Mouse (Mus musculus): ENCODE results near the gene Prdm15. TPM values are rescaled to one million over a fixed set of nuclear protein-coding genes. Genes with fewer than 3 reads are reported as not detected.

The Prdm15 gene
- total RNA-seq (2022): 10 to 100 TPM; 22.0 to 29.2 (median 24.6) TPM

DNA sequence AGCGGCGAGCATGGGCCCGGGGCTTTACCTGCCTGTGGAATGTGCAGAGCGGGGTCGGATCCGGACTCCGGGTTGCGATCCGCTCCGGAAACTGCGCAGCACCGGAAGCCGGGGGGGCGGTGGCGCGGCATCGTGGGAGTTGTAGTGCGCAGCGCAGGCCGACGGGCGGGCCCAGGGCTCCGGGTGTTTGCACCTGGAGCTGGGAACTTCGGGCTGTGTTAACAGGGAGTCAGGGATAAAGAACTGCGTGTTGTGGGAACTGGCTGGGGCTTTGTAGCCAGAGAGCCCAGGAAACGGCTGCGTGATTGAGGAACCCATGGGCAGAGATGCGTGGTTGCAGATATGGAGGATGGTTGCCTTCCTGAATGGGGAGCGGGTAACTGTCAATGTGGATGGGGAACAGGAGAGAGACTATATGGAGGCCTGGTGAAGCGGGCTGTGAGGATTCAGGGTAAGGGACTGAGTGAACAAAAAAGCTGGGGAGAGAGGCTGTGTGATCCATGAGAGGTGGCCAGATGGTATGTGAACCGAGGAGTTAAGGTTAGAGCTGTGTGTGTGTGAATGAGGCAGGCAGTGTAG lies at the start of gene Prdm15:
Gene Prdm15 (minus strand): TSS at position 110 of the 579 bp plus-strand sequence.
- peak; percentile 77 to 86 for DNase-seq (ENCODE audit: low spot score in 2 of 2)

DNA sequence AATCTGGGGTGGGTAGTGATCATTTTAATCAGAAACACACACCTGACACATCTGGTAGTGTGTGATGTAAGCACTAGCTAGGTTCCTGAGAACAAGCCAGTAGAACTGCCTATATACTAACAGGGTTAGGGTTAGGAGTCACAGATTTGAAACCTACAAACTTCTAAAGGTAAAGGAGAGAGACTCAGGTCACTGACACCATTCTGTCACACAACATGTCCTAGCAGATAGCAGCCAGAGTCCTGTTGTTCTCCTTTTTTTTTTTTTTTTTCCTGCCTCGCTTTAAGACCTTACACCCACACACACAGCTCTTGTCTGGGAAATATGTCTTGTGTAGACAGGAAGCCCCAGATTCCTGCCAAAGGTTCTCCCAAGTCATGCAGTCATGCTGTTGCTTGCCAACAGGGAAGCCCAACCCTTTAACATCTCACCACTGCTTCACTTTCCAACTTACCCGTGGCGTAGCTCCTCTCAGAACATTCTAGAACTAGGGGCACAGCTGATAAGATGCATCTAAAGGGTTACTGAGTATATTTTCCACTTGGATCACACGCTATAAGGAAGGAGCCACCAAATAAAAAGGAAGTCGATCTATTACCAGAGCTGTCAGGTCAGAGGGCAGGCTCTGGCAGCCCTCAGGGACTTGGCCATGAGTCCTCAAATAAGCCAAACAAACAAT lies 45.8 kb upstream of the Prdm15 start:
- no peak for DNase-seq (ENCODE audit: low spot score in 2 of 2)

DNA sequence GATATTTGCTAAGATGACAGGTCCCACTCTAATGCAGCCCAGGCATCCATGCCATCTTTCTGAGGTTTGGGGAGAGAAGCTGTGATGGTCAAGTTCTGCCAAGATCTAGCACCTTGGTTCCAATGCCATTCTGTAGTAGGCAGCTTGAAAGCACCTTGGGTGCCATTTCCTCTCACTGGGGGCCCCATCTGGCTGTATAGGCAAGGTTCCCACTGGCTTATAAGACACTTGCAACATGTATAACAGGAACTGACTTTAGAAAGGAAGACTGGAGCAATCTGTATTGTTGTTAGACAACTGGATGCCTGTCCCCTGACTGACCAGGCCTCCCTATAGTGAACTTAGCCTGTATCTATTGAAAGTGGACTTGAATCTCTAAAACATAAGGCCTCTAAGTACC lies 36.1 kb upstream of the Prdm15 start:
- no peak for DNase-seq (ENCODE audit: low spot score in 2 of 2)

DNA sequence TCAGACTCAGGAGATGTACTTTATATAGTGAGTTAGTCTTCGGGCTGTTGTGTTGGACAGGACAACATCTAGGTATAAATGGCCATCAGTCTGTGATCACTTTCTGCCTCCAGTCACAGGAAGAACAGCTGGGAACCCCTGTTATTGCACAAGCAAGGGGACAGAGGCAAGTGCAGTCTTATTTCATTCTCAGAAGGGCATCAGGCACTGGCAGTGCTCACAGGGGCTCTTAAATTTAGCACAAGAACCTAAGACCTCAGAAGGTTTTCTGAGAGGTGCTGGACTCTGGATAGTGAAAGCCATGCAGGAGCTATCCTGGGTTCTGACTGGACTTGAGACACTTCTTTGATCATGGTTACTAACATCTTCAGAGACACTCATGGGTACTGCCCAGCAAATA lies 32.0 kb upstream of the Prdm15 start:
- no peak for DNase-seq (ENCODE audit: low spot score in 2 of 2)

DNA sequence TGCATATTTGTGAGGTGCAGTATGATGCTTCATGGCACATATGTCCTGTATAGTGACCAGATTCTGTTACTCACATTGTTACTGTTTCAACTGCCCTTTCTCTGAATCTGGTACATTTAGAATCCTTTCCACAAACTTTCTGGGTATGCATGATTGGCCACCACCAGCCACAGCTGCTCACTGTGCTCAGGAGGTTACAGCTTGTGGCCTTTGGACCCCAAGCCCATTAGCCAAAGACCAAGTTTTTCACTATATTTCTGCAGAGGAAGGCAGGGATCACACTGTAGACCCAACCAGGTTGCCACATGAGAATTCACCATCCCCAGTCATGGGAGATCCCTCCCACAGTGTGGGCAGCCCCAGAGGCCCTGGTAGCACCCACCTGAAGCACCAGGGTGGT lies 31.2 kb upstream of the Prdm15 start:
- no peak for DNase-seq (ENCODE audit: low spot score in 2 of 2)

DNA sequence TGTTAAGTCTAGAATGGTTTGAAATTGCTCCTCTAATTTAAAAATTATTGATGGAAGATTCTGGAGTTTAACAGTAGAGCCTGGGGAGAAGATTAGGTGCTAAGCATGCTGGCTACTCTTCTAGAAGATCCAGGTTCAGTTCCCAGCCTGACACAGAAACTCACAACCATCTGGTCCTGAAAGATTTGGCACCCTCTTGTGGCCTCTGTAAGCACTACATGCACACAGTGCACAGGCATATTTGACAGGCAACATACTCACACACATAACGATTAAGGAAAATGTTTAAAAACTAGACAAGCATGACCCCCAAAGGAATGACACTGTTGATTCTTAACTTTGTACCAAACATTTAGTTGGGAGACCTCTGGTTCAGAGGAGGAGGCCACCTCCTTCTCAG lies 27.5 kb upstream of the Prdm15 start:
- DNase-seq (ENCODE audit: low spot score in 2 of 2): peak in 1 of 2 experiments; percentile 23

DNA sequence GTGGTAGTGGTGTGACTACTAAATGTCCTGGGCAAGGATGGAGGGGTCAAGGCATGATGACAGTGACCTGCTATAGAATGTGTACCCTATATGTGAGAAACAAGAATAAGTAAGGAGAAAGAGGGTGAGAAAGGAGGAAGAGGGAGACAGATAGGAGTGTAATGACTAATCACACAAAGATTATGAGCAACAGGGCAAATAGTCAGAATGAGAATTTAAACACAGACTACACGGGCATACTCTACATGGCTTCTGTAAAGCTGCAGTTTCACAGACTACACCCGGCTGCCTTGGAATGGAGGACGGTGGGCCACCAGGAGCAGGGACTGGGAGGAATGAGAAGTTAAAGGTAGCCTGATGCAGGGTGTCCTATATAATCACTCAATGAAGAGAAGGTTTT lies 25.9 kb upstream of the Prdm15 start:
- no peak for DNase-seq (ENCODE audit: low spot score in 2 of 2)

DNA sequence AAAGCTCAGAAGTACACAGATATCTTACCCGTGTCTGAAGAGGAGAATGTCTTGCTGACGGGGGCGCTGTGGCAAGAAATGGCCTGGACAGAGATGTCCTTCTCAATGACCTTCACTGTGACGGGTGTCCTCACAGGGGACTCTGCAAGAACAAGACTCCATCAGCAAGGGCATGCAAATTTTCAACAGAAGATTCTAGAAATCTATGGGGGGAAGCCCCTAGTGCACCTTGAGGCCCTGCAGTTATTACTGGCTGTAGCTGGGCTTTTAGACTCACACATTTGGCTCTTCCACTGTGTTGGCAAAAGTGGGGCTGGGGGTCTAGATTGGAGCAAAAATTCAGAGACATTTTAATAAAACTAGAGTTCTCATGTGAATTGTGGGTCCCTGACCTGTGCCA lies 23.5 kb upstream of the Prdm15 start:
- DNase-seq (ENCODE audit: low spot score in 2 of 2): no peak

DNA sequence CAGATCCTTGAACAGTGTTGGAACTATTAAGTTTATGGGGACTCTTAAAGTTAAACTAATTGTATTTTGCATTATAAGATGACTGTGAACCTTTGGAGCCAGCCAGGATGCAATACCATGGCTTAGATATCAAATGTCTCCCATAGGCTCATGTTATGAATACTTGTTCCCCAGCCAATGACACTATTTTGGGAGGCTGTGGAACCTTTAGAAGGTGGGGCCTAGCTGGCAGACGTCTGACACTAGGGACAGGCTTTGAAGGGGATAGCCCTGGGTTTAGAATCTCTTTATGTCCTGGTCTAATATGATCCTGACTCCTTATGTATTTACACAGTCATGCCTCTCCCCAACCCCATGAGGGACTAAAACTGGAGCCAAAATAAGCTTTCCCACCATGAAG lies 22.7 kb upstream of the Prdm15 start:
- no peak for DNase-seq (ENCODE audit: low spot score in 2 of 2)

DNA sequence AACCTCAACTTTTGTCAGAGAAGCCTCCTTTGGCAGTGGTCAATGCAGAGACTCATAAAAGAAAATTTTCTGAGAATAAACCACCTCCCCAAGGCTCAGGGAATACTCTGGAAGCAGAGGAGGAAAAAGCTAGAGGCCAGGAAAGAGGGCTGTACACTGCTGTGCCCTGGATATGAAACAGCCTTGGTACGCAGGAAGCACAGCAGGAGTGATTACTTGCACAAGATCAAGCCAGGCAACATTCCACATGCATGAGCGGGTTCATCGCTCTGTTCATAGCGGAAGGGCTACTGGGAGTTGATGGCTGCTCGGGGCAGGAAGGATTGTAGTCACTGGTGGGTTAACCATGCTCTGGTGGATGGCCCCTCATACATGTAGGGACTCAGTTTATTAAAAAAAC lies 21.0 kb upstream of the Prdm15 start:
- no peak for DNase-seq (ENCODE audit: low spot score in 2 of 2)

DNA sequence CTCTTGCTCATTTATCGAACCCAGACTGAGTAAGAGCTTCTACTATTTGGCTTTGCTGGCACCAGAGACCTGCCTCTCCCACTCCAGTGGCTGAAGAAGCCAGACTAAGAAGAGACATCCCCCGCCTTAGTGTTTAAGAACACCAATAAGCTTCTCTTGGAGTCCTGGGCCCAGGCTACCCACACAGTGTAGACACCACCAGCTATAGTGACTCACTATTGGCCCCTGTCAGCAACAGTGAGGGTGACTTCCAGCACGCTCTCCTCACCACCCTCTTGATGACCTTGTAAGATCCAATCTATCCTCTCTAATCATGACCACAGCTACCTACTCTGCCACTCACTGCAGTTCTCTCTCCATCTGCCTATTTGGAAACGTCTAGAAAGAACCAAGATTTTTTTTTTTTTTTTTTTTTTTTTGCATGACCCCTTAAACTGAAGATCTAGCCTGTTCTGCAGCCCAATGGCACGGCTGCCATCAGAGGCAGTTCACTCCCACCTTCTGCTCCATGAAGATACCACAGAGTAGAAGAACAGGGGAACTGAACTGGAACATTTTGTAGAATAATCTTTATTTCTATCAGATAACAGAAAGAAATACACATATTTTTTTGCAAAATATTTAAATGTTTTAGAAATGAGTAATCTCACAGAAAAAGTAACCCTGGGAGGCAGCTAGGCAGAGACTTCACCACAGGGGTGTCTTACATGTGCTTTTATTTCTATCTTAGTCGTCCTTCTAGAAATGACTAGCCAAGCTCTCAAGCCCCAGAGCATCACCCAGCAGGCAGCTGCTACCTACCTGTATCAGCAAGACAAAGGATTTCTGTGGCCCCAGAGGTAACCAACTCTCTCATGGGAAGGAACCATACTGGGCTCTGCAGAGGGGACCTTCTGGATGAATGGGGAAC lies 17.8 kb upstream of the Prdm15 start:
- no peak for DNase-seq (ENCODE audit: low spot score in 2 of 2)

DNA sequence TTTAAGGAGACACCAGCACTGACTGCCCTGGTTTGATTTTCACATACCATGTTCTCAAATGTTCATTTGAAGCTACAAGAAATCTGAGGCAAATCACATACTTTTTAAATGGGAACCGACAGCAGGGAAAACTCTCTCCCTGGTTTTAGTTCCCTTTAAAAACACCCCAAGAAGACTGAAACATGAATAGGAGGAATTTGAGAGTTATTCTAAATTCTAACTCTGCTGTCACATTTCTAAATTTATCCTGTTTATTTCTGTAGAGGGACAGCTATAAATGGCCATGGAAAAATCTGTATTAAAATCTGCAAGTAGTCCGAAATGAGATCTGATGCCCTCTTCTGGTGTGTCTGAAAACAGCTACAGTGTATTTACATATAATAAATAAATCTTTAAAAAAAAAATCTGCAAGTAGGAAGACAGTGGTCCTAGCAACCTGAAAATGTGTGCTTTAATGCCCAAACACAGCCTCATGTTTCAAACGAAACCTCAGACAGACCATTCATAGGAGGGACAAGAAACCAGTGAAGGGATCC lies 12.3 kb upstream of the Prdm15 start:
- no peak for DNase-seq (ENCODE audit: low spot score in 2 of 2)

DNA sequence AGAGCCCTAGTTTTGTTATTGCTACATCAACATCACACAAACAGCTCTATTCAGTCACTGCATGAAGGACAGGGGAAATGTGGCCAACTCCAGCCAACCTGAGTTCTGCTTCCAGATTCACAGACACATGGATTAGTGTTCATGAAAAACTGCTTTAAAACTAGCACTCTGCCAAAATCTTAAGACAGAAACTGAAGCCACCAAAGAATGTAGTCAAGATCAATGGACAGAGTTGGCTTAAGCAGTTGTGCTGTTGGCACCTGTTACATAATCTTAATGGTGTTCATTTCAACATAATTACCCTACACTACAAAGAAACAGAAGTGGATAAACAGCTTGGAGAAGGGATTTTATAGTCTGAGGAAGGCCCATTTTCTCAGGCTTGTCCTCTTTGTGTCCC lies 4.4 kb upstream of the Prdm15 start:
- no peak for DNase-seq (ENCODE audit: low spot score in 2 of 2)

DNA sequence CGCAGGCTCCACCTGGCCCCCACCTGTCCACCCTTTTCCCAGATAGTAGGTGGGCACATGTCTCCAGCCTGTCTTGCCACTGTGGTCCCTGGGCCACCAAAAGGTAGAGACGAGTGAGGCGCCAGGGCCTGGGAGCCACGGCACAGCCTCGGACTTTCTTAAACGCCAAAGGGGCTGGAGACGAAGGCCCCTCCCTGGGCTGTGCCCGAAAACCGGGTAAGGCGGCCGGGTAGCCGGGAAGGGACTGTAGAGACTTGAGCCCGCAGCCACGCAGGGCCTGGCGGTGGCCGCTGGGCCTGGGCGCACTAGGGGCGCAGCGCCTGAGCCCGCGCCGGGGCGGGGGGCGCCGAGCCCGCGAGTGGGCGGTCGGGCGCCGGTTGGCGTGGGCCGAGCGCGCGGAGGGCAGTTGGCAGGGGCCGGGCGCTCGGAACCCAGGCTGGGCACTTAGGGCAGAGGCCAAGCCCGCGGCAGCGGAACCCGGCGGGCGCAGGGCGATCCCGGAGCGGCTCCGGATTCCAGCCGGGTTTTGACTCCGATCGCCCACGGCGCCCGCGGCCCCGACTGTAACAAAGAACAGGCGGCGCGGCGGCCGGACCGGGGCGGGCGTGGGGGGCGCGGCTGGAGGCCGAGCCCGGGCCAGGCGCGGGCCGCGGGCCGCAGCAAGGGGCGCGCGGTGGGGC lies 449 bp downstream of the Prdm15 start:
- DNase-seq (ENCODE audit: low spot score in 2 of 2): peak; percentile 70 to 81

DNA sequence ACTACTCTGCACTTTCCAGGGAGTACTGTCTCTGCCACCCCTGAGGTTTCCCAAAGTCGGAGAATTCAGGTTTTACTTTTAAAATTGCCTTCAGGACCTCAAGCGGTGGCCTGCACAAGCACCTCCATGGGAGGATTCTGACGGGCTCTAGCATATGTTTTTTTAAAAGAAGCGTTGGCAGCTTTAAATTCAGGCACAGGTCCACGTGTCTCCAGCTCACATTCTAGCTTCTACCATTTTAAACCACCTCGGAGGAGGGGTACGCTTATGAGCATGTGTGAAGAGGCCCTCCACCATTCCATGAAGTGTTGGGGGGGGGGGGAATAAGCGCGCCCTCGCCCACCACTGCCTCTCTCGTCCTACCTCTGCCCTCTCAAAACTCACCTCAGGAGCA lies 986 bp downstream of the Prdm15 start:
- DNase-seq (ENCODE audit: low spot score in 2 of 2): peak; percentile 28 to 34

DNA sequence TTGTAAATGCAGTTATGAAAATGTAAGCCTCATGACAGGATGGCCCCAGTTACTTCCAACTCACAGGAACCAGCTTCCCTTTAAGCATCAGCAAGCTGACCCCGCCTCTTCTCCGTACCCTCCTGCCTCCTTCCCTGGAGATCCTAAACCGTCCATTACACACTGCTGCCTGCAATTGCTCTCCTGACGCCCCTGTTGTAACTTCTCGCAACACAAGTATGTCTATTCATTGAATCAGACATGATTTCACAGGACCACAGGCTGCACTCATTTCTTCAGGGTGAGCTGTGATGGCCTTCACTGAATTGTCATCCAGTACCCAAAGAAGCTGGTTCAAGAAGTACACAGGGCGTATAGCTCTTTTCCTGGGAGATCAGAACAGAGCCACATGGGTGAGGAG lies 2.8 kb downstream of the Prdm15 start:
- no peak for DNase-seq (ENCODE audit: low spot score in 2 of 2)

DNA sequence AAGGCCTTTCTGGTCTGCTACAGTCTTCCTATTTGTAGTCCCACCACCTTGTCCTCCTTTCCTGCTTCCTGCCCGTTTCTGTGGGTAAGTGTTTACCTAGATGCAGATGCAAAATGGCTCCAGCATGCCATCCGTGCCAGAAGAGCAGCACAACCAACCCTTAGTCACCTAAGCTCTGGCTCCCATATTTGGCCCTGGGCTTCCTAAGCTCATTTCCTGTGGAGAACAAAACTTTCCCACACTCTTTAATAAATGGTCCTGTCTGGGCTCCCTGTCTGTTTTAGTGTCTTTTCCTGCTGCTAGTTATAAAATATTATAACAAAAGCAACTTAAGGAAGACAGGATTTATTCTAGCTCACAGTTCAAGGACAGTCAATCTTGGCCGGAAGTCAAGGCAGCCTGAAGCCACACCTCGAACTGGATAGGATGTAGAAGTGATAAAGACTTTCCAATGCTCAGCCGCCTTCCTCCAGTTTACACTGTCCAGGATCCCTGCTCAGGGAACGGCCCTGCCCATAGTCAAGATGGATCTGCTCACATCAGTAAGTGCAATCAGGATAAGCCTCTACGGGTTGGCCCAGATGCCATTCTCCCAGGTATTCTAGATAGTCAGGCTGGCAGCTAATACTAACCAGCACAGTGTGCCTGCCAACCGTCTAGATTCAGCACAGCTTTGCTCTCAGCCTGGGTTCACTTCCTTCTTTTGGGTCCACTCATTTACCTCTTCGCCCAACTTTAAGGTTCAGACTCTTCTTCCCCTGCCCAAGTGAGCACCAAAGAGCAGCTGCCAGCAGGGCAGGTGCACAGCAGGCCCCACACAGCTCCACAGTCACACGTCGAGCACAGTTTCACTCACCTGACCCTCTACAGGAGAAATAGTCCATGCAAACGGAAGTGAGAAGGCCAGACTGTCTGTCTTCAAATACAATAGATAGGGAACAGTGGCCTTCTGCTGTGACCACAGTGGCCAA lies 6.4 kb downstream of the Prdm15 start:
- no peak for DNase-seq (ENCODE audit: low spot score in 2 of 2)

DNA sequence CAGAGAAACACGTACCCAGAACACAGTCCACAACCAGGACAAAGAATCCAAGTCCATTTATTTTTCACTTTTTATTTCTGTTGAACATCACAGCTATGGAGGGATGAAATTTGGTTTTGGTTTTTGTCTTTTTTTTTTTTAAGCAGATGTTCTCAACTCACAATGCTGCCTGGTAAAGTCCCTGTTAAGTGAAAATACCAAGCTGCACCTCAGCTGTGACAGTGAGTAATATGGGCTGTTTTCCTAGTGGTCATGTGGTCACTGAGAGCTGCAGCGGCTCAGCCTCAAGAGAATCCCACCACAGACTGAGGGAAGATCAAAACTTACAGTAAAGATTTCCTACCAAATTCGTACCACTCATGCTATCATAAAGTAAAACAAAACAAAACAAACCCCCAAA lies 19.5 kb downstream of the Prdm15 start:
- no peak for DNase-seq (ENCODE audit: low spot score in 2 of 2)

DNA sequence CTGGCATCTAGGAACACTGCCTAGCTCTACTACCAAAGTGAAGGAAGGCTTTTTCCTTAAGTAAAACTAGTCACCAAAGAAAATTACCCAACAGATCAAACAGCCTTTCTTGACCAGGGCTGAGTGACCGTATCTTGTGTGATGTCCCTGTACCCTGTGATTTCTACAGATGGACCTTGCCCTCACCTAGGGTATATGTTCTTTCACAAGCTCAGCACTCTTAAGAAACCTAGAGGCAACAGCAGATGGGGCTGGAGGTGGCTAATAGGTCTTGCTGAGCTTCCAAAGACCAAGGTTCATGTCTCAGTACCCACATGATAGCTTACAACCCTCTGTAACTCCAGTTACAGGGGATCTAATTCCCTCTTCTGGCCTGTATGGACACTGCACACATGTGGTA lies 23.4 kb downstream of the Prdm15 start:
- no peak for DNase-seq (ENCODE audit: low spot score in 2 of 2)

DNA sequence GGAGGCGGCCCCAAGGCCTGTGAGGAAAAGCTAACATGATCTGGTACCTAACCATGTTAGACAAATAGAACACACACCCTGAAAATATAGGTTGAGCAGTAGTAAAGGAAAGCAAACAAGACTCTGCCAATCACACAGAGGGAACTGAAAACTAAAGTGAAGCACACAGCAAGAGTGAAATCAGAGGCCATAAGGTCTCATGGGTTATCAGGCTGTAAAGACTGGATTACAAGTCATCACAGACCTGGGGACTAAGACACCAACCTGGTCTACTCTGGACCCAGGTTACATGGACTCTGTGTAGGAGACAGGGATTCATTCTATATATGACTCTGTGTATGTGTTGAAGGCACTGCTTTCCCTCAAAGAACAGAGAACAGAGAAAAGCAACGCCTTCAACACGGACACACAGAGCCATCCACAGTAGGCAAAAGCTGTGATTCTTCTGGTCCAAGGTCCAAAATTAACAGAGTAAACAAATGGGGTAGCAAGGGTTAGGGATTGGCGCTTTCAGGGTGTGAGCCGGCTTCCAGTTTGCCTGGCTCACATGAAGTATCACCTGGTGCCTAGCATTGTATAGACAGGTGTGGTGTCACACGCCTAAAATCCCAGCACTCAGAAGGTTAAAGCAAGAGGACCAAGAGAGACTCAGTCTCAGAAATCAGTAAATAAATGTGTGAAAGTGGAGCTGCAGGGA lies 28.2 kb downstream of the Prdm15 start:
- no peak for DNase-seq (ENCODE audit: low spot score in 2 of 2)

Data from layer of hippocampus, adult 8-10 months (tissue).